Mouse (Mus musculus) adrenal gland, adult (tissue): ENCODE measurements around the gene Hnrnpul2.
A peak's percentile ranks its signal among the peaks of the same experiment; 100 is the strongest.

Experiments used
- DNase-seq, 2 experiments: peaks; one replicate each; pipeline ENCODE4 v3.0.0; 2022 to 2023; ENCODE audit warnings: low spot score in 1 of 2; ENCODE audit not compliant: inconsistent age in 2 of 2

Gene Hnrnpul2

DNA sequence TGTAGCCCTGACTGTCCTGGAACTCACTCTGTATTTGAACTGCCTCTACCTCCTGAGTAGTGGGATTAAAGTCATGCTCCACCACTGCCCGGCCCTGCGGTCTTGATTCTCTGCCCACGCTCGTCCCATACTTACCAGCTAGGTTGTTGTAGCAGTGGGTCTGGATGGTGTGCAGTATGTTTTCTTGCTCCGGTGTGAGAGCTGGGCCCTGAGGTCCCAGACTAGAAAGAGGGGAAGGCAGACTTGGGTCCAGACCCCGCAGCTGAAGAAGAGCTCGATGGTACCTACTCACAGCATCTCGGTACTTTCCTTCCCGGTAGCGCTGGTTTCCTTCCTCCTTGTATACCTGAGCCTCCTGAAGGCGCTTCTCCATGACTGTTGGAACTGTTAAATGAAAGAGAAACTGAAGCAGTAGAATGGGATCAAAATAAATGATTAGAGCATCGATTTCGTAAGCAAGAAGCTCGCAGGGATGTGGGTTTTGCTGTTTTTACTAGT, 1.5 kb upstream of the Hnrnpul2 start:
- DNase-seq, result no peak

GRCm38 (mm10) chr19:8818801-8819595, 812 bp upstream of the Hnrnpul2 start, which contains the start of gene Ttc9c:
TSS of gene Ttc9c (minus strand) at chr19:8819333.
- DNase-seq, result peak; percentile 98 to 99

DNA sequence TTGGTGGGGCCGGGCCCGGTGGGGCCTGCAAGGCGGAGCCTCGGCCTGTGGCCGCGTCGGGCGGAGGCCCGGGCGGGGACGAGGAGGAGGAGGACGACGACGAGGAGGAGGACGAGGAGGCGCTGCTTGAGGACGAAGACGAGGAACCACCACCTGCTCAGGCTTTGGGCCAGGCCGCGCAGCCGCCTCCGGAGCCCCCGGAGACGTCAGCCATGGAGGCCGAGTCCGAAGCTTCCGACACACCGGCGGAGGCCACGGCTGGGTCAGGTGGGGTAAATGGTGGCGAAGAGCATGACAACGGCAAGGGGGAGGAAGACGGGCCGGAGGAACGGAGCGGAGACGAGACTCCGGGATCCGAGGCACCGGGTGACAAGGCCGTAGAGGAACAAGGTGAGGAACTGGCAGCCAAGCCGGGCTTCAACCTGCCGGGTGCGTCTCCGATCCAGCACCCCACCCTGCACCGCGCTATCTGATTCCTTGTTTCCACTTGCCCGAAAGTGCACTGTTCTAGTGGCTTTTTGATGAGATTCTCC, 680 bp downstream of the Hnrnpul2 start:
- DNase-seq, result no peak

GRCm38 (mm10) chr19:8821146-8821545, 1.3 kb downstream of the Hnrnpul2 start:
- DNase-seq, result no peak

GRCm38 (mm10) chr19:8822696-8823095, 2.9 kb downstream of the Hnrnpul2 start:
- DNase-seq, result peak in 1 of 2 experiments; percentile 26

DNA sequence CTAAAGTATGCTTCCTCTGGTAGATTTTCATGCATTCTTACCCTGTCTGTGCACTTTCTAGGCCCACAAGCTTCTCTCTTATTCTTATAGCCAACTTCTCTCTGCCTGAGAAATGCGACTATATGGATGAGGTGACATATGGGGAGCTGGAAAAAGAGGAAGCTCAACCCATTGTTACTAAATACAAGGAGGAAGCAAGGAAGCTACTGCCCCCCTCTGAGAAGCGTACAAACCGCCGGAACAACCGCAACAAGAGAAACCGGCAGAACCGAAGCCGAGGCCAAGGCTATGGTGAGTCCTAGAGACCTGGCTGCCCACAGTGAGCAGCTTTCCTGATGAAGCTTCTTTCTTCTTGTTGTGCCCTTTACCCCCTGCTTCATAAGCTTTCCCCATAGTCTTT, 9.8 kb downstream of the Hnrnpul2 start, which contains the start of gene AC129217.1:
Gene AC129217.1 (plus strand): TSS at position 114 of the 400 bp plus-strand sequence.
- peak in 1 of 2 experiments; percentile 45 for DNase-seq

DNA sequence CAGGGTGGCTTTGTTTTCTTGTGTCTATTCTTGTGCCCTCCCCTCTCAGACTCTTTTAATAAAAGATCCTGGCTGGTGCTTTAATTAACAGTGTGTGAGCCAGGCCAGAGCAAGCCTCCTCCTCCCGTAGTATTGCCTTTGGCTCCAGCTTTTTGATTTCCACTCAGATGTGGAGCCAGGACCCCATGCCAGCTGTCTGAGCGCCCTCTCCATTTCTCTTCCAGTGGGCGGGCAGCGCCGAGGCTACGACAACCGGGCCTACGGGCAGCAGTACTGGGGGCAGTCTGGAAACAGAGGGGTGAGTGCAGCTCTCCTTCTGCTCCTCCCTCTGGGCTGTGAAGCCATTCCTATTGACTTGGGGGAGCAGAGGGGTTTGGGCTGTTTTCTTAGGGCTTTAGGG, 10.9 kb downstream of the Hnrnpul2 start:
- peak in 1 of 2 experiments; percentile 24 for DNase-seq

GRCm38 (mm10) chr19:8831262-8831661, 11.5 kb downstream of the Hnrnpul2 start:
- DNase-seq, result no peak

GRCm38 (mm10) chr19:8832971-8833370, 13.2 kb downstream of the Hnrnpul2 start:
- peak; percentile 52 to 79 for DNase-seq

GRCm38 (mm10) chr19:8836327-8836726, 16.5 kb downstream of the Hnrnpul2 start:
- DNase-seq, result peak in 1 of 2 experiments; percentile 48

GRCm38 (mm10) chr19:8837251-8837791, 17.5 kb downstream of the Hnrnpul2 start, which contains the start of gene Bscl2:
TSS of gene Bscl2 (plus strand) at chr19:8837467.
- peak; percentile 88 to 97 for DNase-seq

- peak; percentile 57 to 79 for DNase-seq
These were observed 18.4 kb downstream of the Hnrnpul2 start for GRCm38 (mm10) chr19:8838041-8838730.

- DNase-seq, result peak; percentile 35 to 59
These were observed 19.5 kb downstream of the Hnrnpul2 start, which contains the start of gene Gng3 for GRCm38 (mm10) chr19:8839103-8839907. TSS of gene Gng3 (minus strand) at chr19:8839194.

DNA sequence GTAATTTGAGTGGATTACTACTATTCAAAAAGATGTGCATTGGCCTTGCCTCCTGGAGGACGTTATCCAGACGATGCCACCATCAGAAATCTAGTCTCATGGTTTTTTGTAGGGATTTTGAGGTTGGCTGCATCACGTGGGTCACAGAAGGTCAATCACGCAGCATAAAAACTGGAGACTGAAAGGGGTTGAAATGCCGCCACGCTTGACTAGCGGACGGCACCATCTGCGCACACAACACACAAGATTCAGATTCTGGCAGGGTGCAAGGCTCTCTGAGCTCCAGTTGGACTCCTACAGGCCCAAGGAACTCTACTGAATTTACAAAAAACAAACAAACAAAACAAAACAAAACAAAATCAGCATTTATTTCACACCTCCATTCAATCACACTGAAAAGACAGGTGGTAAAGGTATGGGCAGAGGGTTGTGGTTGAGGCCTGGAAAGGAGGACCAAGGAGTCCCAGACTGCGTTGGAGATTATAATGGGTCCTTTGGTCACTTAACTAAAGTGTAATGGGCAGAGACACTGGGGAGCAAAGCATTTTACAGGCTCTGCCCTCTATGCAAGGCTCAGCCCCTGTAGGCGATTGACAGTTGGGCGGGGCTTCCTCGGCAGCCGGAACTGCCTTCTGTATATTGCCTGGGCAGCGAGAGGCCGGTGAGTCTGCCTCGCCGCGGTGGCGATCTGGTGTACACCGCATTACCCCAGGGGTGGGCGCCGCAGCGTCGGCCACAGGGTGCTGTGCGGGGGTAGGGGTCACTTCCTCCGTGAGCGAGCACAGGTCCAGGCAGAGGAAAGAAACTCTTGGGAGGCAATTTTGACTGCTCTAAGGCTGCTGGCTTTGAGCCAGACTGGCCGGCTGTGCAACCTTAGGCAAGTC, 20.3 kb downstream of the Hnrnpul2 start:
- DNase-seq, result peak; percentile 86 to 95

- peak in 1 of 2 experiments; percentile 28 for DNase-seq
These were observed 21.2 kb downstream of the Hnrnpul2 start for GRCm38 (mm10) chr19:8841012-8841411.

GRCm38 (mm10) chr19:8842961-8843360, 23.2 kb downstream of the Hnrnpul2 start:
- peak in 1 of 2 experiments; percentile 61 for DNase-seq

GRCm38 (mm10) chr19:8844371-8845129, 24.7 kb downstream of the Hnrnpul2 start:
- DNase-seq, result peak; percentile 69 to 92

GRCm38 (mm10) chr19:8848356-8848755, 28.5 kb downstream of the Hnrnpul2 start:
- no peak for DNase-seq
